Mouse (Mus musculus) kidney, embryonic 14.5 days (tissue): ENCODE results near the gene Morn5. TPM values are rescaled to one million over a fixed set of nuclear protein-coding genes. Genes with fewer than 3 reads are reported as not detected.
A peak's percentile ranks its signal among the peaks of the same experiment; 100 is the strongest.

Experiments
- ATAC-seq: fragments of 200-750 bp; cut with Nextera tagmentation; 2 replicates; pipeline ENCODE4 v1.8.0; 2017; ENCODE audit warnings: moderate number of reproducible peaks, mild to moderate bottlenecking, moderate TSS enrichment, moderate library complexity; ENCODE audit not compliant: low FRiP score, low TSS enrichment
- H3K27ac ChIP-seq: fragments of 300-500 bp; sonication (generic); 2 replicates; pipeline ENCODE4 v1.5.1; 2014; ENCODE audit warnings: low read depth, mild to moderate bottlenecking, low read length, moderate library complexity, mixed read lengths
- H3K27me3 ChIP-seq: fragments of 300-500 bp; sonication (generic); 2 replicates; pipeline ENCODE4 v1.6.1; 2014; ENCODE audit warnings: mild to moderate bottlenecking, low read length; ENCODE audit not compliant: control insufficient read depth, insufficient read depth
- H3K36me3 ChIP-seq: fragments of 300-500 bp; sonication (generic); 2 replicates; pipeline ENCODE4 v1.6.1; 2014; ENCODE audit warnings: low read length, mixed read lengths; ENCODE audit not compliant: control insufficient read depth, insufficient read depth
- H3K4me1 ChIP-seq: fragments of 300-500 bp; sonication (generic); 2 replicates; pipeline ENCODE4 v1.6.1; 2014; ENCODE audit warnings: low read length, mixed read lengths; ENCODE audit not compliant: control insufficient read depth, insufficient read depth
- H3K4me2 ChIP-seq: fragments of 300-500 bp; sonication (generic); replicated peaks from 2 replicates; pipeline ENCODE4 v1.6.1; 2014; ENCODE audit warnings: low read depth, mild to moderate bottlenecking, low read length
- H3K4me3 ChIP-seq: fragments of 300-500 bp; sonication (generic); 2 replicates; pipeline ENCODE4 v1.5.1; 2014; ENCODE audit warnings: mild to moderate bottlenecking, low read length
- H3K9ac ChIP-seq: fragments of 300-500 bp; sonication (generic); 2 replicates; pipeline ENCODE4 v1.6.1; 2014; ENCODE audit warnings: low read depth, mild to moderate bottlenecking, low read length, moderate library complexity
- H3K9me3 ChIP-seq: fragments of 300-500 bp; sonication (generic); 2 replicates; pipeline ENCODE4 v1.6.1; 2016; ENCODE audit warnings: low read length; ENCODE audit not compliant: control insufficient read depth
- WGBS: fragments of 180-500 bp; shearing (Covaris S2); extraction: QIAGEN DNeasy Blood & Tissue Kit; methylation state at CpG from one replicate; pipeline ENCODE4 v1.1.7; 2014; 5-methylcytosine and 5-hydroxymethylcytosine counted together
- polyA plus RNA-seq: library from polyadenylated mRNA; unstranded; fragments of >200 nt; fragmentation: Nextera tagmentation; extraction: Ambion mirVana; gene quantifications from 2 replicates; pipeline ENCODE4 v1.2.1, GENCODE M21; 2014

Morn5 gene
- polyA plus RNA-seq, 1 experiment from 2014 or later: not detected

- ATAC-seq: no peak
- H3K27me3 ChIP-seq: peaks cover 97% of the 10 kb centered on the region
- 9% methylated on average over 31 of the region's 31 CpGs for WGBS
- H3K9me3 ChIP-seq: no peaks in the 10 kb centered on the region
- H3K4me1 ChIP-seq: peaks cover 14% of the 10 kb centered on the region
- H3K36me3 ChIP-seq: no peaks in the 10 kb centered on the region
- H3K9ac ChIP-seq: no peak overlapping the region
- H3K4me3 ChIP-seq: no peak overlapping the region
- H3K4me2 ChIP-seq: peak overlapping the region; percentile 11; the same call in 1 of the 2 replicates
- no peak overlapping the region for H3K27ac ChIP-seq
Observed at GRCm38 (mm10) chr2:36093914-36094475, 44.7 kb downstream of the Morn5 start.

- H3K4me1 ChIP-seq: peaks cover 2% of the 10 kb centered on the region
- no peak overlapping the region for H3K4me2 ChIP-seq
- WGBS: 6% methylated on average over 18 of the region's 18 CpGs
- H3K27me3 ChIP-seq: peaks cover 94% of the 10 kb centered on the region
- ATAC-seq: no peak
- H3K9ac ChIP-seq: no peak overlapping the region
- no peaks in the 10 kb centered on the region for H3K36me3 ChIP-seq
- no peak overlapping the region for H3K4me3 ChIP-seq
- no peaks in the 10 kb centered on the region for H3K9me3 ChIP-seq
- no peak overlapping the region for H3K27ac ChIP-seq
Observed at GRCm38 (mm10) chr2:36097129-36097815, 48.0 kb downstream of the Morn5 start.

- ATAC-seq: no peak
- WGBS: 6% methylated on average over 5 of the region's 5 CpGs
- Histone ChIP-seq H3K36me3 (no peaks in the 10 kb centered on the region), H3K4me1 (peaks cover 8% of the 10 kb centered on the region), H3K27me3 (peaks cover 96% of the 10 kb centered on the region), H3K9me3 (no peaks in the 10 kb centered on the region), H3K9ac (no peak overlapping the region), H3K4me3 (no peak overlapping the region), H3K27ac (no peak overlapping the region), H3K4me2 (no peak overlapping the region)
Observed at GRCm38 (mm10) chr2:36098021-36098420, 48.8 kb downstream of the Morn5 start.

GRCm38 (mm10) chr2:36099739-36100138 is 50.5 kb downstream of the Morn5 start:
- H3K4me3 ChIP-seq: no peak overlapping the region
- peaks cover 96% of the 10 kb centered on the region for H3K27me3 ChIP-seq
- no peak for ATAC-seq
- 19% methylated on average over 6 of the region's 6 CpGs for WGBS
- H3K9ac ChIP-seq: no peak overlapping the region
- H3K36me3 ChIP-seq: no peaks in the 10 kb centered on the region
- no peak overlapping the region for H3K27ac ChIP-seq
- peaks cover 16% of the 10 kb centered on the region for H3K4me1 ChIP-seq
- H3K4me2 ChIP-seq: no peak overlapping the region
- no peaks in the 10 kb centered on the region for H3K9me3 ChIP-seq

GRCm38 (mm10) chr2:36101866-36102558 is 52.8 kb downstream of the Morn5 start:
- H3K9me3 ChIP-seq: no peaks in the 10 kb centered on the region
- peaks cover 95% of the 10 kb centered on the region for H3K27me3 ChIP-seq
- peaks cover 24% of the 10 kb centered on the region for H3K4me1 ChIP-seq
- peak overlapping the region; percentile 10; the same call in 1 of the 2 replicates for H3K4me2 ChIP-seq
- H3K9ac ChIP-seq: no peak overlapping the region
- no peaks in the 10 kb centered on the region for H3K36me3 ChIP-seq
- ATAC-seq: 0 out of 2 replicates have a peak, but pooled peaks have one; percentile 24
- H3K4me3 ChIP-seq: peak overlapping the region; percentile 48
- WGBS: 4% methylated on average over 28 of the region's 28 CpGs
- no peak overlapping the region for H3K27ac ChIP-seq

GRCm38 (mm10) chr2:36102559-36102946 is 53.3 kb downstream of the Morn5 start:
- Histone ChIP-seq H3K4me3 (peak overlapping the region; percentile 48), H3K4me1 (peaks cover 24% of the 10 kb centered on the region), H3K9me3 (no peaks in the 10 kb centered on the region), H3K27me3 (peaks cover 93% of the 10 kb centered on the region), H3K4me2 (peak overlapping the region; percentile 10), H3K9ac (peak overlapping the region; percentile 34; the same call in 1 of the 2 replicates), H3K36me3 (no peaks in the 10 kb centered on the region), H3K27ac (no peak overlapping the region)
- under 1% methylated on average over 21 of the region's 21 CpGs for WGBS
- no peak for ATAC-seq

- Histone ChIP-seq H3K4me3 (peak overlapping the region; percentile 48), H3K9me3 (no peaks in the 10 kb centered on the region), H3K9ac (peak overlapping the region; percentile 34; the same call in 1 of the 2 replicates), H3K4me1 (peaks cover 24% of the 10 kb centered on the region), H3K27me3 (peaks cover 93% of the 10 kb centered on the region), H3K4me2 (peak overlapping the region; percentile 83), H3K36me3 (no peaks in the 10 kb centered on the region), H3K27ac (no peak overlapping the region)
- WGBS: 4% methylated on average over 21 of the region's 21 CpGs
- ATAC-seq: no peak
Observed at GRCm38 (mm10) chr2:36103069-36103554, 53.9 kb downstream of the Morn5 start.

GRCm38 (mm10) chr2:36103555-36104367 is 54.5 kb downstream of the Morn5 start:
- H3K27ac ChIP-seq: no peak overlapping the region
- H3K9me3 ChIP-seq: no peaks in the 10 kb centered on the region
- peaks cover 90% of the 10 kb centered on the region for H3K27me3 ChIP-seq
- 1% methylated on average over 38 of the region's 38 CpGs for WGBS
- H3K4me3 ChIP-seq: peak overlapping the region; percentile 48
- peaks cover 24% of the 10 kb centered on the region for H3K4me1 ChIP-seq
- no peak for ATAC-seq
- H3K4me2 ChIP-seq: peak overlapping the region; percentile 83
- H3K9ac ChIP-seq: no peak overlapping the region
- no peaks in the 10 kb centered on the region for H3K36me3 ChIP-seq
